Mouse (Mus musculus): ENCODE results near the gene Rnf4.

Gene Rnf4

GRCm38 (mm10) chr5:34336775-34337450 lies 824 bp downstream of the Rnf4 start:
- DNase-seq (ENCODE audit: low spot score in 2 of 2): peak; percentile 7 to 17

- no peak for DNase-seq (ENCODE audit: low spot score in 2 of 2)
Observed at GRCm38 (mm10) chr5:34340246-34340645, 4.2 kb downstream of the Rnf4 start.

- DNase-seq (ENCODE audit: low spot score in 2 of 2): no peak
Observed at GRCm38 (mm10) chr5:34352084-34352631, 16.1 kb downstream of the Rnf4 start.

GRCm38 (mm10) chr5:34360261-34360660 lies 24.2 kb downstream of the Rnf4 start:
- DNase-seq (ENCODE audit: low spot score in 2 of 2): no peak

- no peak for DNase-seq (ENCODE audit: low spot score in 2 of 2)
Observed at GRCm38 (mm10) chr5:34363115-34363514, 27.0 kb downstream of the Rnf4 start.

- DNase-seq (ENCODE audit: low spot score in 2 of 2): no peak
Observed at GRCm38 (mm10) chr5:34368551-34369290, 32.6 kb downstream of the Rnf4 start.

- peak; percentile 93 to 97 for DNase-seq (ENCODE audit: low spot score in 2 of 2)
Observed at GRCm38 (mm10) chr5:34369341-34370021, 33.4 kb downstream of the Rnf4 start, which contains the start of gene Fam193a. TSS of gene Fam193a (plus strand) at chr5:34369933.

GRCm38 (mm10) chr5:34370022-34370823 lies 34.1 kb downstream of the Rnf4 start:
- DNase-seq (ENCODE audit: low spot score in 2 of 2): peak; percentile 11 to 21

GRCm38 (mm10) chr5:34370840-34371239 lies 34.8 kb downstream of the Rnf4 start:
- no peak for DNase-seq (ENCODE audit: low spot score in 2 of 2)

- no peak for DNase-seq (ENCODE audit: low spot score in 2 of 2)
Observed at GRCm38 (mm10) chr5:34372141-34372540, 36.1 kb downstream of the Rnf4 start.

GRCm38 (mm10) chr5:34372541-34372940 lies 36.5 kb downstream of the Rnf4 start:
- no peak for DNase-seq (ENCODE audit: low spot score in 2 of 2)

GRCm38 (mm10) chr5:34378787-34379186 lies 42.7 kb downstream of the Rnf4 start:
- DNase-seq (ENCODE audit: low spot score in 2 of 2): no peak

GRCm38 (mm10) chr5:34381700-34382099 lies 45.6 kb downstream of the Rnf4 start:
- DNase-seq (ENCODE audit: low spot score in 2 of 2): no peak

- no peak for DNase-seq (ENCODE audit: low spot score in 2 of 2)
Observed at GRCm38 (mm10) chr5:34385616-34386015, 49.5 kb downstream of the Rnf4 start.

GRCm38 (mm10) chr5:34386744-34387143 lies 50.7 kb downstream of the Rnf4 start:
- no peak for DNase-seq (ENCODE audit: low spot score in 2 of 2)

- DNase-seq (ENCODE audit: low spot score in 2 of 2): no peak
Observed at GRCm38 (mm10) chr5:34393251-34393650, 57.2 kb downstream of the Rnf4 start.

- no peak for DNase-seq (ENCODE audit: low spot score in 2 of 2)
Observed at GRCm38 (mm10) chr5:34395347-34395746, 59.3 kb downstream of the Rnf4 start.

- no peak for DNase-seq (ENCODE audit: low spot score in 2 of 2)
Observed at GRCm38 (mm10) chr5:34395850-34396540, 59.9 kb downstream of the Rnf4 start.

GRCm38 (mm10) chr5:34397866-34398265 lies 61.8 kb downstream of the Rnf4 start:
- no peak for DNase-seq (ENCODE audit: low spot score in 2 of 2)

- DNase-seq (ENCODE audit: low spot score in 2 of 2): no peak
Observed at GRCm38 (mm10) chr5:34398326-34398725, 62.2 kb downstream of the Rnf4 start.
